Mouse (Mus musculus): ENCODE data around the gene Cybrd1. TPM values are rescaled to one million over a fixed set of nuclear protein-coding genes. Genes with fewer than 3 reads are reported as not detected.

The Cybrd1 gene
- polyA plus RNA-seq, 1 experiment from 2014 or later: 1.9 TPM

- no peaks in the 10 kb centered on the region for H3K27me3 ChIP-seq (replicated peaks)
- ATAC-seq (ENCODE audit: insufficient number of reproducible peaks, low FRiP score): no peak
- no peaks in the 10 kb centered on the region for H3K36me3 ChIP-seq
- no peaks in the 10 kb centered on the region for H3K9me3 ChIP-seq (replicated peaks)
- H3K4me1 ChIP-seq (replicated peaks): peaks cover 5% of the 10 kb centered on the region; the same call in 1 of the 2 replicates
- no peak overlapping the region for H3K9ac ChIP-seq
- WGBS: 80% methylated on average over 10 of the region's 10 CpGs
- no peak overlapping the region for H3K4me2 ChIP-seq
- no peak overlapping the region for H3K27ac ChIP-seq (ENCODE audit: poor library complexity, severe bottlenecking)
- no peak overlapping the region for H3K4me3 ChIP-seq
Measured at GRCm38 (mm10) chr2:71127779-71128534, 10.2 kb downstream of the Cybrd1 start.

- Histone ChIP-seq H3K27me3 (replicated peaks) (peaks cover 4% of the 10 kb centered on the region; the same call in 1 of the 2 replicates), H3K4me2 (no peak overlapping the region), H3K4me1 (replicated peaks) (0 out of 2 replicates have a peak, but pooled peaks cover 5% of the 10 kb centered on the region), H3K36me3 (no peaks in the 10 kb centered on the region), H3K9ac (no peak overlapping the region), H3K27ac (ENCODE audit: poor library complexity, severe bottlenecking) (no peak overlapping the region), H3K9me3 (replicated peaks) (no peaks in the 10 kb centered on the region), H3K4me3 (no peak overlapping the region)
- 84% methylated on average over 2 of the region's 2 CpGs for WGBS
- ATAC-seq (ENCODE audit: insufficient number of reproducible peaks, low FRiP score): no peak
Measured at GRCm38 (mm10) chr2:71130366-71130765, 12.6 kb downstream of the Cybrd1 start.

- Histone ChIP-seq H3K4me3 (no peak overlapping the region), H3K9ac (no peak overlapping the region), H3K9me3 (replicated peaks) (0 out of 2 replicates have a peak, but pooled peaks cover 1% of the 10 kb centered on the region), H3K27me3 (replicated peaks) (peaks cover 9% of the 10 kb centered on the region; the same call in 1 of the 2 replicates), H3K4me2 (no peak overlapping the region), H3K36me3 (no peaks in the 10 kb centered on the region), H3K4me1 (replicated peaks) (0 out of 2 replicates have a peak, but pooled peaks cover 5% of the 10 kb centered on the region), H3K27ac (ENCODE audit: poor library complexity, severe bottlenecking) (no peak overlapping the region)
- WGBS: 66% methylated on average over 3 of the region's 3 CpGs
- no peak for ATAC-seq (ENCODE audit: insufficient number of reproducible peaks, low FRiP score)
Measured at GRCm38 (mm10) chr2:71131866-71132496, 14.3 kb downstream of the Cybrd1 start.

GRCm38 (mm10) chr2:71134041-71134505 is 16.4 kb downstream of the Cybrd1 start:
- H3K4me2 ChIP-seq: no peak overlapping the region
- no peak overlapping the region for H3K4me3 ChIP-seq
- ATAC-seq (ENCODE audit: insufficient number of reproducible peaks, low FRiP score): no peak
- H3K27me3 ChIP-seq (replicated peaks): peaks cover 9% of the 10 kb centered on the region; the same call in 1 of the 2 replicates
- H3K4me1 ChIP-seq (replicated peaks): 0 out of 2 replicates have a peak, but pooled peaks cover 5% of the 10 kb centered on the region
- H3K27ac ChIP-seq (ENCODE audit: poor library complexity, severe bottlenecking): no peak overlapping the region
- WGBS: 56% methylated on average over 9 of the region's 9 CpGs
- H3K36me3 ChIP-seq: no peaks in the 10 kb centered on the region
- no peak overlapping the region for H3K9ac ChIP-seq
- H3K9me3 ChIP-seq (replicated peaks): peaks cover 5% of the 10 kb centered on the region; the same call in 1 of the 2 replicates

GRCm38 (mm10) chr2:71134836-71135235 is 17.1 kb downstream of the Cybrd1 start:
- no peaks in the 10 kb centered on the region for H3K36me3 ChIP-seq
- peaks cover 5% of the 10 kb centered on the region; the same call in 1 of the 2 replicates for H3K9me3 ChIP-seq (replicated peaks)
- H3K4me3 ChIP-seq: no peak overlapping the region
- ATAC-seq (ENCODE audit: insufficient number of reproducible peaks, low FRiP score): no peak
- WGBS: 66% methylated on average over 5 of the region's 5 CpGs
- H3K4me1 ChIP-seq (replicated peaks): 0 out of 2 replicates have a peak, but pooled peaks cover 5% of the 10 kb centered on the region
- H3K27me3 ChIP-seq (replicated peaks): peaks cover 9% of the 10 kb centered on the region; the same call in 1 of the 2 replicates
- H3K9ac ChIP-seq: no peak overlapping the region
- no peak overlapping the region for H3K27ac ChIP-seq (ENCODE audit: poor library complexity, severe bottlenecking)
- no peak overlapping the region for H3K4me2 ChIP-seq

GRCm38 (mm10) chr2:71140622-71141021 is 22.9 kb downstream of the Cybrd1 start:
- H3K27ac ChIP-seq (ENCODE audit: poor library complexity, severe bottlenecking): no peak overlapping the region
- H3K4me1 ChIP-seq (replicated peaks): no peaks in the 10 kb centered on the region
- 64% methylated on average over 4 of the region's 4 CpGs for WGBS
- no peak overlapping the region for H3K4me2 ChIP-seq
- H3K9me3 ChIP-seq (replicated peaks): peaks cover 5% of the 10 kb centered on the region; the same call in 1 of the 2 replicates
- H3K27me3 ChIP-seq (replicated peaks): peaks cover 2% of the 10 kb centered on the region; the same call in 1 of the 2 replicates
- H3K4me3 ChIP-seq: no peak overlapping the region
- H3K36me3 ChIP-seq: no peaks in the 10 kb centered on the region
- H3K9ac ChIP-seq: no peak overlapping the region
- ATAC-seq (ENCODE audit: insufficient number of reproducible peaks, low FRiP score): no peak

GRCm38 (mm10) chr2:71142410-71142809 is 24.7 kb downstream of the Cybrd1 start:
- WGBS: 46% methylated on average over 7 of the region's 7 CpGs

GRCm38 (mm10) chr2:71145853-71146252 is 28.1 kb downstream of the Cybrd1 start:
- Histone ChIP-seq H3K4me1 (replicated peaks) (peaks cover 7% of the 10 kb centered on the region; the same call in 1 of the 2 replicates), H3K4me3 (no peak overlapping the region), H3K27me3 (replicated peaks) (0 out of 2 replicates have a peak, but pooled peaks cover 5% of the 10 kb centered on the region), H3K9ac (no peak overlapping the region), H3K9me3 (replicated peaks) (no peaks in the 10 kb centered on the region), H3K36me3 (no peaks in the 10 kb centered on the region), H3K27ac (ENCODE audit: poor library complexity, severe bottlenecking) (no peak overlapping the region), H3K4me2 (no peak overlapping the region)
- WGBS: 73% methylated on average over 4 of the region's 4 CpGs
- no peak for ATAC-seq (ENCODE audit: insufficient number of reproducible peaks, low FRiP score)

More at GRCm38 (mm10) chr2:71142410-71142809, 24.7 kb downstream of the Cybrd1 start:
- ATAC-seq (ENCODE audit: insufficient number of reproducible peaks, low FRiP score): no peak
- Histone ChIP-seq H3K9ac (no peak overlapping the region), H3K9me3 (replicated peaks) (peaks cover under 1% of the 10 kb centered on the region; the same call in 1 of the 2 replicates), H3K4me2 (no peak overlapping the region), H3K4me3 (no peak overlapping the region), H3K36me3 (no peaks in the 10 kb centered on the region), H3K27me3 (replicated peaks) (0 out of 2 replicates have a peak, but pooled peaks cover 3% of the 10 kb centered on the region), H3K4me1 (replicated peaks) (0 out of 2 replicates have a peak, but pooled peaks cover 4% of the 10 kb centered on the region), H3K27ac (ENCODE audit: poor library complexity, severe bottlenecking) (no peak overlapping the region)

GRCm38 (mm10) chr2:71146266-71146665 is 28.5 kb downstream of the Cybrd1 start:
- no peaks in the 10 kb centered on the region for H3K9me3 ChIP-seq (replicated peaks)
- no peaks in the 10 kb centered on the region for H3K36me3 ChIP-seq
- peaks cover 10% of the 10 kb centered on the region; the same call in 1 of the 2 replicates for H3K4me1 ChIP-seq (replicated peaks)
- H3K4me3 ChIP-seq: no peak overlapping the region
- H3K27me3 ChIP-seq (replicated peaks): 0 out of 2 replicates have a peak, but pooled peaks cover 5% of the 10 kb centered on the region
- ATAC-seq (ENCODE audit: insufficient number of reproducible peaks, low FRiP score): no peak
- no peak overlapping the region for H3K9ac ChIP-seq
- no peak overlapping the region for H3K4me2 ChIP-seq
- H3K27ac ChIP-seq (ENCODE audit: poor library complexity, severe bottlenecking): no peak overlapping the region
- WGBS: 14% methylated on average over 3 of the region's 3 CpGs

GRCm38 (mm10) chr2:71147816-71148215 is 30.1 kb downstream of the Cybrd1 start:
- H3K27me3 ChIP-seq (replicated peaks): 0 out of 2 replicates have a peak, but pooled peaks cover 5% of the 10 kb centered on the region
- 61% methylated on average over 6 of the region's 6 CpGs for WGBS

GRCm38 (mm10) chr2:71152170-71152569 is 34.4 kb downstream of the Cybrd1 start:
- no peak overlapping the region for H3K4me2 ChIP-seq
- no peaks in the 10 kb centered on the region for H3K36me3 ChIP-seq
- H3K9ac ChIP-seq: no peak overlapping the region
- peaks cover 8% of the 10 kb centered on the region; the same call in 1 of the 2 replicates for H3K4me1 ChIP-seq (replicated peaks)
- WGBS: 89% methylated on average over 4 of the region's 4 CpGs
- H3K27ac ChIP-seq (ENCODE audit: poor library complexity, severe bottlenecking): no peak overlapping the region
- H3K9me3 ChIP-seq (replicated peaks): no peaks in the 10 kb centered on the region; the same call in 1 of the 2 replicates
- ATAC-seq (ENCODE audit: insufficient number of reproducible peaks, low FRiP score): no peak
- H3K4me3 ChIP-seq: no peak overlapping the region
- H3K27me3 ChIP-seq (replicated peaks): 0 out of 2 replicates have a peak, but pooled peaks cover 4% of the 10 kb centered on the region

More at GRCm38 (mm10) chr2:71147816-71148215, 30.1 kb downstream of the Cybrd1 start:
- Histone ChIP-seq H3K36me3 (no peaks in the 10 kb centered on the region), H3K4me2 (no peak overlapping the region), H3K9me3 (replicated peaks) (no peaks in the 10 kb centered on the region; the same call in 1 of the 2 replicates), H3K4me3 (no peak overlapping the region), H3K4me1 (replicated peaks) (peaks cover 11% of the 10 kb centered on the region; the same call in 1 of the 2 replicates), H3K27ac (ENCODE audit: poor library complexity, severe bottlenecking) (no peak overlapping the region), H3K9ac (no peak overlapping the region)
- no peak for ATAC-seq (ENCODE audit: insufficient number of reproducible peaks, low FRiP score)
